Mouse (Mus musculus) C2C12 (cell line): ENCODE results near the gene Stat5a. TPM values are rescaled to one million over a fixed set of nuclear protein-coding genes. Genes with fewer than 3 reads are reported as not detected.
A peak's percentile ranks its signal among the peaks of the same experiment; 100 is the strongest.

Source experiments
- H3K27me3 ChIP-seq: one replicate; pipeline ENCODE4 v1.6.1; 2011; ENCODE audit not compliant: control insufficient read depth, insufficient read depth, insufficient read length
- H3K36me3 ChIP-seq: one replicate; pipeline ENCODE4 v1.6.1; 2011; ENCODE audit not compliant: control insufficient read depth, insufficient read depth
- H3K4me3 ChIP-seq: one replicate; pipeline ENCODE4 v1.5.1; 2011; ENCODE audit warnings: mild to moderate bottlenecking, control low read depth; ENCODE audit not compliant: poor library complexity, insufficient read depth, severe bottlenecking
- H3K79me2 ChIP-seq: one replicate; pipeline ENCODE4 v1.6.1; 2011; ENCODE audit not compliant: control insufficient read depth, insufficient read depth
- H3K79me3 ChIP-seq: one replicate; pipeline ENCODE4 v1.6.1; 2011; ENCODE audit warnings: low read depth, control low read depth
- H3ac ChIP-seq: one replicate; pipeline ENCODE3; 2011; ENCODE audit warnings: low read depth; ENCODE audit not compliant: control insufficient read depth, insufficient read length
- CEBPB ChIP-seq: IDR thresholded peaks from one replicate; pipeline ENCODE4 v1.6.1; 2011; ENCODE audit warnings: low read depth, mild to moderate bottlenecking, control low read depth, moderate library complexity
- CTCF ChIP-seq: IDR thresholded peaks from one replicate; pipeline ENCODE4 v1.5.1; 2011; ENCODE audit not compliant: control insufficient read depth, insufficient read depth, insufficient read length
- FOSL1 ChIP-seq: IDR thresholded peaks from one replicate; pipeline ENCODE4 v1.8.0; 2011; ENCODE audit warnings: mild to moderate bottlenecking, low read length; ENCODE audit not compliant: poor library complexity, insufficient read depth, severe bottlenecking
- MAX ChIP-seq: IDR thresholded peaks from one replicate; pipeline ENCODE4 v1.6.1; 2011; ENCODE audit warnings: mild to moderate bottlenecking, control low read depth
- MYOD1 ChIP-seq: IDR thresholded peaks from one replicate; pipeline ENCODE4 v1.6.1; 2011; ENCODE audit warnings: low read depth; ENCODE audit not compliant: control insufficient read depth, insufficient read length
- MYOG ChIP-seq: IDR thresholded peaks from one replicate; pipeline ENCODE4 v1.6.1; 2011; ENCODE audit not compliant: control insufficient read depth, insufficient read length; ENCODE audit errors: extremely low read depth
- USF1 ChIP-seq: IDR thresholded peaks from one replicate; pipeline ENCODE4 v1.6.1; 2011; ENCODE audit warnings: low read depth, mild to moderate bottlenecking, control low read depth, moderate library complexity
- polyA plus RNA-seq: library from polyadenylated mRNA; unstranded; fragments of >200 nt; fragmentation: generic; extraction: Trizol; gene quantifications from one replicate; pipeline ENCODE4 v1.2.1, GENCODE M21; 2012; ENCODE audit warnings: missing spikeins

Gene Stat5a
- polyA plus RNA-seq, 1 experiment = 13.3 TPM

DNA sequence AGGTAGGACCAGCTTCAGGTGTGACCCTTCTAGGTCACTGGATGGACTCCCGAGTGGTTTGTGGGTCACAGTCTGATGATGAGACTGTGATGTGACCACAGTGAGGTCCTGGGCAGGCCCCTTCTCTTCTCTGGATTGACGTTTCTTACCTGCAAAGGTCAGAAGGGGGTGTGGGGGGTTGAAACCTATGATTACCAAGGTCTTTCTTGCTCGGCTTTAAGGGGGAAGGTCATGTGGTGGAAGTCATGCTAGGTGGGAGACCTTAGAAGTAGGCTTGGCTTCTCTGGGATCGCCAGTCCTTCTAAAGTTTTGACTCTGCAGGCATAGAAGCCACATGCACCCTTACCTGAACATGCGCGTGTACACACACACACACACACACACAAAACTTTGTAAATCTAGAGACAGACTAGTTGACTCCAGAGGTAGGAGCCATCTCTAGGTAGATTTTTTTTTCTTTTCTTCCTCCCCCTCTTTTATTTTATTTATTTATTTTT, 476 bp downstream of the Stat5a start:
- Histone ChIP-seq H3K27me3 (peaks cover 11% of the 10 kb centered on the region), H3K4me3 (peak overlapping the region; percentile 26)
- TF ChIP-seq CTCF (no peak), USF1 (no peak), CEBPB (no peak)

GRCm38 (mm10) chr11:100860198-100861048, 1.3 kb downstream of the Stat5a start:
- Histone ChIP-seq H3K79me3 (no peaks in the 10 kb centered on the region), H3K79me2 (no peaks in the 10 kb centered on the region), H3ac (peak overlapping the region; percentile 37), H3K27me3 (peaks cover 5% of the 10 kb centered on the region), H3K4me3 (peak overlapping the region; percentile 26), H3K36me3 (no peaks in the 10 kb centered on the region)
- TF ChIP-seq MYOD1 (no peak), FOSL1 (no peak), CTCF (no peak), USF1 (peak; percentile 21), MAX (no peak), CEBPB (no peak), MYOG (no peak)

More for the DNA sequence above, 476 bp downstream of the Stat5a start:
- no peaks in the 10 kb centered on the region for H3K79me3 ChIP-seq
- H3K36me3 ChIP-seq = no peaks in the 10 kb centered on the region
- no peaks in the 10 kb centered on the region for H3K79me2 ChIP-seq
- H3ac ChIP-seq = no peak overlapping the region

GRCm38 (mm10) chr11:100861335-100861734, 2.2 kb downstream of the Stat5a start:
- Histone ChIP-seq H3K4me3 (no peak overlapping the region), H3K36me3 (no peaks in the 10 kb centered on the region), H3ac (peak overlapping the region; percentile 5), H3K79me3 (no peaks in the 10 kb centered on the region), H3K27me3 (no peaks in the 10 kb centered on the region), H3K79me2 (no peaks in the 10 kb centered on the region)
- TF ChIP-seq MYOD1 (peak; percentile 90), FOSL1 (no peak)

DNA sequence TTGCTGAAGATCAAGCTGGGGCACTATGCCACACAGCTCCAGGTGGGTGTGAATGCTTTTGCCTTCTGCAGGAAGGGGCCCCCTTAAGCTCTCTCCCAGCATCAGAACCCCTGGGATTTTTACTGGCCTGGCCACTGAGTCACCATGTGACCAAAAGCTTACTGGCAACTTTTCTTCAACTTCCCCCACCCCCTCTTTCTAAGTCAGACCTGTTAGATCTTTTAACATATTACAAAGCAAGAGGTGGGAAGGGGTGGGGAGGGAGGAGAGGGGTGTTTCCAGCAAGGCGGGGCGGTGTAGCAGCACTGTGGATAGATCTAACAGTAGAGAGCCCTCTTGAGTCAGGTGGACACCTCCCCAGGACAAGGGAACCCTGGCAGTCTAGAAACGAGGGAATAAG, 2.7 kb downstream of the Stat5a start:
- H3ac ChIP-seq = no peak overlapping the region
- H3K36me3 ChIP-seq = no peaks in the 10 kb centered on the region
- H3K79me3 ChIP-seq = no peaks in the 10 kb centered on the region
- no peaks in the 10 kb centered on the region for H3K79me2 ChIP-seq
- no peaks in the 10 kb centered on the region for H3K27me3 ChIP-seq
- no peak for TF ChIP-seq FOSL1
- TF ChIP-seq USF1 = peak; percentile 64
- no peak for TF ChIP-seq MYOD1
- no peak for TF ChIP-seq MYOG
- no peak overlapping the region for H3K4me3 ChIP-seq

- Histone ChIP-seq H3ac (no peak overlapping the region), H3K79me3 (no peaks in the 10 kb centered on the region), H3K79me2 (no peaks in the 10 kb centered on the region), H3K27me3 (no peaks in the 10 kb centered on the region), H3K4me3 (no peak overlapping the region), H3K36me3 (no peaks in the 10 kb centered on the region)
- TF ChIP-seq FOSL1 = no peak
- no peak for TF ChIP-seq CTCF
- peak; percentile 96 for TF ChIP-seq MYOD1
- TF ChIP-seq MYOG = no peak
Measured at GRCm38 (mm10) chr11:100863141-100863540, 4.0 kb downstream of the Stat5a start.

GRCm38 (mm10) chr11:100865618-100866017, 6.5 kb downstream of the Stat5a start:
- no peaks in the 10 kb centered on the region for H3K36me3 ChIP-seq
- no peak overlapping the region for H3ac ChIP-seq
- no peaks in the 10 kb centered on the region for H3K79me2 ChIP-seq
- H3K79me3 ChIP-seq = no peaks in the 10 kb centered on the region
- TF ChIP-seq MYOG (no peak), FOSL1 (no peak), MYOD1 (no peak), CEBPB (no peak), CTCF (no peak), MAX (no peak), USF1 (no peak)
- no peaks in the 10 kb centered on the region for H3K27me3 ChIP-seq
- no peak overlapping the region for H3K4me3 ChIP-seq
